Mouse (Mus musculus): ENCODE measurements at regions not wholly inside any gene's neighbourhood (a gene's known extent, or its start where the extent isn't known, plus 50 kb on each side); places are given as distances from the start of the nearest gene placed in this dataset.

GRCm38 (mm10) chr15:62223156-62223840, 1300.5 kb upstream of the A1bg start:
- no peak for ATAC-seq (ENCODE audit: low read depth)
- Histone ChIP-seq H3K27ac (ENCODE audit: low read length) (no peak overlapping the region), H3K9me3 (ENCODE audit: control insufficient read depth, low read length) (no peaks in the 10 kb centered on the region), H3K36me3 (ENCODE audit: control insufficient read depth, insufficient read depth, low read length) (no peaks in the 10 kb centered on the region), H3K4me1 (replicated peaks; ENCODE audit: control insufficient read depth, insufficient read depth, low read length) (no peaks in the 10 kb centered on the region), H3K4me3 (ENCODE audit: low read length) (no peak overlapping the region), H3K27me3 (ENCODE audit: control insufficient read depth, insufficient read depth, low read depth, low read length) (no peaks in the 10 kb centered on the region), H3K9ac (ENCODE audit: low read length) (no peak overlapping the region), H3K4me2 (ENCODE audit: low read depth, low read length) (no peak overlapping the region)
- WGBS, result 69% methylated on average over 6 of the region's 6 CpGs

DNA sequence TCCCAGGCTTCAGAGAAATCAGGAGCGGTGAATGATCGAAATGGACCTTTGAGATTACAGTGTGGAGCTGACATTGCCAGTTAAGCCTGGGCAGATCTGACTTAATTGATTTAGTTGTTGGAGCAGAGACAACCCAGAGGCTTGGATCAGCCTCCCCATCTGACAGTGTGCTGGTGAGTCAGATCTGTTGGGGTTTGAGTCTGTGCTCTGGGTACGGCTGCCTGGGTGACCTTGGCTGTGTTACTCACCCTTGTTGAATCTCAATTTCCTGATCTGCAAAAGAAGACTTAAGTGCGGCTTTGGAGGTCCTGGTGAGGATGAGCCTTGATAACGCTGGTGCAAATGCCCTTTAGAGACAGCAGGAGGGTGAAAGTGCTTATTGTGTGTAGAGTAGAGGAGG, 1299.9 kb upstream of the A1bg start:
- no peaks in the 10 kb centered on the region for H3K9me3 ChIP-seq (ENCODE audit: control insufficient read depth, low read length)
- H3K9ac ChIP-seq (ENCODE audit: low read length), result no peak overlapping the region
- H3K4me2 ChIP-seq (ENCODE audit: low read depth, low read length), result no peak overlapping the region
- H3K4me3 ChIP-seq (ENCODE audit: low read length), result no peak overlapping the region
- no peaks in the 10 kb centered on the region for H3K4me1 ChIP-seq (replicated peaks; ENCODE audit: control insufficient read depth, insufficient read depth, low read length)
- H3K27me3 ChIP-seq (ENCODE audit: control insufficient read depth, insufficient read depth, low read depth, low read length), result no peaks in the 10 kb centered on the region
- H3K27ac ChIP-seq (ENCODE audit: low read length), result no peak overlapping the region
- WGBS, result 76% methylated on average over 5 of the region's 5 CpGs
- ATAC-seq (ENCODE audit: low read depth), result no peak
- no peaks in the 10 kb centered on the region for H3K36me3 ChIP-seq (ENCODE audit: control insufficient read depth, insufficient read depth, low read length)

DNA sequence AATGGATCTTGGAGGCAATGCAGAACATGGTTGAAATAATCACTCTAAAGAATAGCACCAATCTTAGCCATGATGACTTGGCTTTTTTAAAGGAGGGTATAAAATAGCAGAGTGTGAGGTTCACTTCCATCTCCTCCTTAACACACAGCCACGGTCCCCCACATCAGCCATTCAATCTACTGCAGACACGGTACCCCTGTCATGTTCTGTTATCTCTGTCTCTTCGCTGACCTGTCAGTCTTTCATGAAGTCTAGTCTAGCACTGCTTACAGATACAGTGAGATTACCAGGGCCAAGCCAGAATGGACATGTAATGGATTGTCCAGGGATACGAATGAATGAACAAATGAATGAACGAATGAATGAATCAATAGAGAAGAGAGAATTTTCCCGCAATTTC, 1299.4 kb upstream of the A1bg start:
- 88% methylated on average over 6 of the region's 6 CpGs for WGBS
- Histone ChIP-seq H3K9me3 (ENCODE audit: control insufficient read depth, low read length) (no peaks in the 10 kb centered on the region), H3K36me3 (ENCODE audit: control insufficient read depth, insufficient read depth, low read length) (no peaks in the 10 kb centered on the region), H3K9ac (ENCODE audit: low read length) (no peak overlapping the region), H3K4me2 (ENCODE audit: low read depth, low read length) (no peak overlapping the region), H3K27ac (ENCODE audit: low read length) (no peak overlapping the region), H3K27me3 (ENCODE audit: control insufficient read depth, insufficient read depth, low read depth, low read length) (no peaks in the 10 kb centered on the region), H3K4me3 (ENCODE audit: low read length) (no peak overlapping the region), H3K4me1 (replicated peaks; ENCODE audit: control insufficient read depth, insufficient read depth, low read length) (no peaks in the 10 kb centered on the region)
- no peak for ATAC-seq (ENCODE audit: low read depth)

DNA sequence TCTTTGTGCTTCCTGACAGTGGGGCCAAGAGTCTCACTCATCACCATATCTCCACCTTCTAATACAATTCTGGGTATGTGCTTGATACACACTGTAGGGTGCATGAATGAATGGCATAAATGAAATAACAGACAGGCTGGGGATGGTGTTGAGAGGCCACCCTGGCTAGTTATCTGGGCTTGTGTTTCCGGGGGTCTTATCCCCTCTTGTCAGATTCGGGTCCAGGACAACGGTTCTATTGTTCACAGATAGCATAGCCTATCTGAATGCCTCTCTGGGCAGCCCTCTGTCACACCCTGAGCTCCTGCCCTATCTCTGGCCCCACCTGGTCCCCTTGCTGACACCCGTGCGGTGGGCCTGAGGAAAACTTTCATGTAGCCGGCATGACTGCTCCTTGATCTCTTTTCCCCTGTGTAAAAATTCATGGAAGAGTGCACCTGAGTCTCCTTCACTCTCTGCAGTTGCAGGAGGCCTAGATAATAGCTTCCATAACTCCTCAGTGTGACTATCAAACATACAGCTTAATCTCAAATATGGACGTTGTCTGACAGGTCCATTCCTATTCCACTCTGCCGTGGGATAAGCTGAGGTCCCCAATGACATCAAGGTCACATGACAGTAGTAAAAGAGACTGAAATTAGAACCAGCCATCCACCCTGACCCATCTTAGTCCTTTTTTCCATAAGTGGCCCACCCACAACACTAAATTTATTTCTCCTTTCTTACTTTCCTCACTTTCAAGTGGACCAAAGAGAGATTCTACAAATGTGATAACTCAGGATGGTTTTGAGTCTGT, 1298.4 kb upstream of the A1bg start:
- Histone ChIP-seq H3K4me3 (ENCODE audit: low read length) (no peak overlapping the region), H3K4me2 (ENCODE audit: low read depth, low read length) (no peak overlapping the region), H3K4me1 (replicated peaks; ENCODE audit: control insufficient read depth, insufficient read depth, low read length) (peaks cover 4% of the 10 kb centered on the region; the same call in 1 of the 2 replicates), H3K36me3 (ENCODE audit: control insufficient read depth, insufficient read depth, low read length) (no peaks in the 10 kb centered on the region), H3K27ac (ENCODE audit: low read length) (no peak overlapping the region), H3K9me3 (ENCODE audit: control insufficient read depth, low read length) (no peaks in the 10 kb centered on the region), H3K9ac (ENCODE audit: low read length) (no peak overlapping the region), H3K27me3 (ENCODE audit: control insufficient read depth, insufficient read depth, low read depth, low read length) (no peaks in the 10 kb centered on the region)
- 75% methylated on average over 8 of the region's 8 CpGs for WGBS
- ATAC-seq (ENCODE audit: low read depth), result no peak

GRCm38 (mm10) chr15:62220620-62221019, 1297.8 kb upstream of the A1bg start:
- H3K27me3 ChIP-seq (ENCODE audit: control insufficient read depth, insufficient read depth, low read depth, low read length), result no peaks in the 10 kb centered on the region
- no peaks in the 10 kb centered on the region for H3K9me3 ChIP-seq (ENCODE audit: control insufficient read depth, low read length)
- no peak overlapping the region for H3K4me2 ChIP-seq (ENCODE audit: low read depth, low read length)
- H3K4me3 ChIP-seq (ENCODE audit: low read length), result no peak overlapping the region
- H3K4me1 ChIP-seq (replicated peaks; ENCODE audit: control insufficient read depth, insufficient read depth, low read length), result peaks cover 4% of the 10 kb centered on the region; the same call in 1 of the 2 replicates
- 71% methylated on average over 3 of the region's 3 CpGs for WGBS
- H3K9ac ChIP-seq (ENCODE audit: low read length), result no peak overlapping the region
- no peak for ATAC-seq (ENCODE audit: low read depth)
- H3K27ac ChIP-seq (ENCODE audit: low read length), result no peak overlapping the region
- H3K36me3 ChIP-seq (ENCODE audit: control insufficient read depth, insufficient read depth, low read length), result no peaks in the 10 kb centered on the region

DNA sequence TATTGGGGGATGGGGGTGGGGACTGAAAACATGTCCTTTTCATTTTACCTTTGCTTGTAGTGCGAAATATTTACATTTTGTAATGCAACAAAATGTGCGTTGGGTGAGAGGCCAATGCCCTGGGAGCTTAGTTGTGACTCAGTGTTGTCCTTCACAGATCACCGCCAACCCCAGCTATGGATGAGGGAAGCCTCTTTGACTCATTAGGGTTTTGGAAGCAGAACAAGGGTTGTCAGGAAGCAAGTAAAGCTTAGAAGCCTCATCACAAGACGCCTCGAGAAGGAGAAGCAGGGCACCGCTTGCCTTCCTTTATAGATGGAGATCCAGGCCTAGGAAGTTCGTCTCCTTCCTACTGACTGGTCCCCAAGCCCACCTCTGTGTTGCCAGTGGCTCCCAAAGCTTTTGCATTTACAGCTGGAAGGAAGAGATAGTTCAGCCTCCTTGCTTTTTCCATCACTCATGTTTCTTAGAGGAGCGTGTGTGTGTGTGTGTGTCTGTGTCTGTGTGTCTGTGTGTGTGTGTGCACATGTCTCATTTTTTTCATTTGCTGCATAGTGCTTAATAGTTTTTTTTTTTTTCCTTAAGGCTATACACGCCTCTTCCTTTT, 1297.2 kb upstream of the A1bg start:
- Histone ChIP-seq H3K36me3 (ENCODE audit: control insufficient read depth, insufficient read depth, low read length) (no peaks in the 10 kb centered on the region), H3K9ac (ENCODE audit: low read length) (no peak overlapping the region), H3K4me3 (ENCODE audit: low read length) (no peak overlapping the region), H3K27ac (ENCODE audit: low read length) (no peak overlapping the region), H3K4me1 (replicated peaks; ENCODE audit: control insufficient read depth, insufficient read depth, low read length) (peaks cover 4% of the 10 kb centered on the region; the same call in 1 of the 2 replicates), H3K27me3 (ENCODE audit: control insufficient read depth, insufficient read depth, low read depth, low read length) (no peaks in the 10 kb centered on the region), H3K4me2 (ENCODE audit: low read depth, low read length) (no peak overlapping the region), H3K9me3 (ENCODE audit: control insufficient read depth, low read length) (no peaks in the 10 kb centered on the region)
- WGBS, result 92% methylated on average over 9 of the region's 9 CpGs
- no peak for ATAC-seq (ENCODE audit: low read depth)

DNA sequence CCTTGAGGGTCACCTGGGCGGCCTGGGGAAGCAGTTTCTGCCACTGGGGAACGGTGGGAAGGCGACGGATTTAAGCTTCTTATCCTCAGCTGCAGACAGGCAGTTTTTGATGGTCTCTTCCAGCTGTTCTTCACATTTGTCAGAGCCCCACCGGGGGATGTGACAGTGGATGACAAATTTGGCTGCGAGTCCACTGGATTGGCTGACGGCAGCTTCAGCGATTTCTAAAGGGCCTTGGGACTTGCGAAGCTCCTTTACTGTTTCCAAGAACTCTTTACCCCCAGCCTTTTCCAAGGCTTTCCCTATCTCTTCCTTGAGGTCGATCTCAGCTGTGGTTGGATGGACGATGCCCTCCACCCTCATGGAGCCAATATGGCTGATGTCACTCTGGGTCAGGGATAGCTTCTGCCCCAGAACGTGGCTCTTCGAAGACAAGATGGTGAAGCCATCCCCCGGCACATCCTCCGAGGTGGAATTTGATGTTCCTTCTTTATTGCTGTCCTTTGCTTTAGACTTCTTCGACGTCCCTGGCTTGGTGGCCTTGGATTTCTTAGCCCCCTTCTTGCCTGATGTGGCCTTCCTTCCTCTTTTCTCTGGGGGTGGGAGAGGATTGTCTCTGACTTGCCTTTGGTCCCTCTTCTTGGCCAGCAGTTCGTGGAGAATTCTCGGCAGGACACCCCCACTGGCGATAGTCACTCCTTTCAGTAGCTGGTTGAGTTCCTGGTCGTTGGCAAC, 1295.7 kb upstream of the A1bg start:
- 79% methylated on average over 21 of the region's 21 CpGs for WGBS
- H3K4me1 ChIP-seq (replicated peaks; ENCODE audit: control insufficient read depth, insufficient read depth, low read length), result peaks cover 4% of the 10 kb centered on the region; the same call in 1 of the 2 replicates
- H3K36me3 ChIP-seq (ENCODE audit: control insufficient read depth, insufficient read depth, low read length), result no peaks in the 10 kb centered on the region
- no peaks in the 10 kb centered on the region for H3K27me3 ChIP-seq (ENCODE audit: control insufficient read depth, insufficient read depth, low read depth, low read length)
- peak; percentile 51 for ATAC-seq (ENCODE audit: low read depth)
- H3K4me2 ChIP-seq (ENCODE audit: low read depth, low read length), result peak overlapping the region; percentile 24; the same call in 1 of the 2 replicates
- no peak overlapping the region for H3K9ac ChIP-seq (ENCODE audit: low read length)
- H3K27ac ChIP-seq (ENCODE audit: low read length), result no peak overlapping the region
- H3K4me3 ChIP-seq (ENCODE audit: low read length), result no peak overlapping the region
- H3K9me3 ChIP-seq (ENCODE audit: control insufficient read depth, low read length), result no peaks in the 10 kb centered on the region

DNA sequence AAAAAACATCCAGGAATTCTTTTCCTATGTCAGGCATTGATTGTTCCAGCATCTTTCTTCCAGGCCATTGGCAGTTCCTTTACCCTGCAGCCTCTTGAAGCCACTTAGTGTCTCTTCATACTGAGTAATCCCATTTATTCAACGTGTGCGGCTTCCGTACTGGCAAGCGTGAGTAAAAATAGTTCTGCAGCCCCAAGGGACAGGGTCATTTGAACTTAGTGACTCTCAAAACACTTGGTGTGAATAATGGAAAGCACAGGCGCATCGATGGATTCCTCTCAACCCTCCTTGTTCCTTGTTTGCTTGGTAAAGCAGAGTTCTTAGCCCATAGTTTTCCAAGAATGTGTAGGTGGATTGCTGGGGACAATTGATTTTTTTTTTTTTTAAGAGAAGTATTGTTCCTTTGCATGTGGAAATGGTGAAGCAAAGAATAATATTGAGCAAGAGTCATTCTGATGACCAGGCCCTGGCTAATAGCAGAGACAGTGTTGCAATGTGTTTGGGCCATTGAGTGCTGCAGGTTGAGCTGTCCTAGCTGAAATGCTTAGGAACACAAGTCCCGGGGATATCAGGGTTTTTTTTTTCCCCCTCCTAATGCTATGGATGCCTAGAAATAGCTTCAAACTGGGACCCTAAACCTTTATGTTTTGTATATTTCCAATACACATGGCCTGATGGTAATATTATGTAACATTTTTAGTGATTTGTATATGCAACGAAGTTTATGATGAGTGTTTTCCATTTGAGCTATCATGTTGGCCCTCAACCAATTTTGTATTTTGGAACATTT, 1294.1 kb upstream of the A1bg start:
- Histone ChIP-seq H3K27me3 (ENCODE audit: control insufficient read depth, insufficient read depth, low read depth, low read length) (no peaks in the 10 kb centered on the region), H3K27ac (ENCODE audit: low read length) (no peak overlapping the region), H3K4me2 (ENCODE audit: low read depth, low read length) (no peak overlapping the region), H3K9me3 (ENCODE audit: control insufficient read depth, low read length) (no peaks in the 10 kb centered on the region), H3K9ac (ENCODE audit: low read length) (no peak overlapping the region), H3K36me3 (ENCODE audit: control insufficient read depth, insufficient read depth, low read length) (no peaks in the 10 kb centered on the region), H3K4me1 (replicated peaks; ENCODE audit: control insufficient read depth, insufficient read depth, low read length) (peaks cover 4% of the 10 kb centered on the region; the same call in 1 of the 2 replicates), H3K4me3 (ENCODE audit: low read length) (no peak overlapping the region)
- 53% methylated on average over 8 of the region's 8 CpGs for WGBS
- no peak for ATAC-seq (ENCODE audit: low read depth)

Data from lung, embryonic 16.5 days (tissue).